Mouse (Mus musculus) brain, embryonic 14.5 days (tissue): ENCODE data around the gene Cgnl1. TPM values are rescaled to one million over a fixed set of nuclear protein-coding genes. Genes with fewer than 3 reads are reported as not detected.

Experiments used
- DNase-seq: peaks from one replicate; pipeline ENCODE4 v3.0.0-alpha.2; 2011; ENCODE audit warnings: low read depth
- CTCF ChIP-seq: fragments of 200-500 bp; IDR thresholded peaks from 2 replicates; pipeline ENCODE4 v1.5.1; 2012; ENCODE audit warnings: inconsistent platforms, mild to moderate bottlenecking, moderate library complexity, borderline replicate concordance; ENCODE audit not compliant: insufficient read depth, insufficient read length; ENCODE audit errors: extremely low read depth
- POLR2A ChIP-seq: fragments of 200-500 bp; IDR thresholded peaks from 2 replicates; pipeline ENCODE4 v1.6.1; 2012; ENCODE audit warnings: mild to moderate bottlenecking, inconsistent platforms, borderline replicate concordance; ENCODE audit not compliant: poor library complexity, insufficient read depth, insufficient read length, severe bottlenecking; ENCODE audit errors: extremely low read depth
- polyA plus RNA-seq: library from polyadenylated mRNA; depleted of rRNA; stranded (reverse); fragments of >200 nt; gene quantifications from 2 replicates; pipeline ENCODE4 v1.2.3, GENCODE M21; 2012

Cgnl1 gene
- polyA plus RNA-seq, 1 experiment: 8.2 TPM

DNA sequence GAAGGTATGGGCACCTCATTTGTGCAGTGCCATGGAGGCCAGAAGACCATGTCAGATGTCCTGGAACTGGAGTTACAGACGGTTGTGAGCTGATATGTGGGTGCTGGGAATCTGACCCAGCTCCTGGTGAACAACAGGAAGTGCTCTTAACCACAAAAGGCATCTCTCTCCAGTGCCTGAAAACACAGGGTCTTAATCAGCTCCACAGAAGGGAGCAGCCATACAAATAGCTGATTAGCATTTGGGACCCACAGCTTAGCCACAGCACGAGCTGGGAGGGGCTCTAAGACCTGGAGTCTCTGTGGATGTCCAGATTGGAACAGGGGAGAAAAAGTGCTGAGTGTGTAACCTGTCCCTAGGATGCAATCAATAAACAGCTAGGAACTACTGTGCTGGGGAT is 4.5 kb downstream of the Cgnl1 start:
- TF ChIP-seq CTCF (no peak), POLR2A (no peak)
- no peak for DNase-seq

DNA sequence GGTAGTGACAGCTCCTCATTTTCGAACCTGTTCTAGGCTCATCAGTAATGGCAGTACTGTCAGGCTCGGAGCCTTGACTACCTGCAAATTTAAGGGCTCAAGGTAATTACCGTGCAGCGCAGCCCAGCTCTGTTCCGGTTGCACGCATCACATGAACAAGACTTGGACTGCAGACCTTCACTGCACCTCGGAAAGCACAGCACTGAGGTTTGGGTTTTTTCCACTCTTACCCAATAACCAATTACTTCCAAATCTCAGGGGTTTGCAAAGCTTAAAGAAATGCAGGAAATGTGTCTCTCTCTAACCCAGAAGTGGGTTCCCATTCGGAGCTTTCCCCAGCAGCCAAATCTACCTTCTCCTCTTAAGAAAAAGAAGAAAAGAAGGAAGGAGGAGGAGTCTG is 5.1 kb downstream of the Cgnl1 start:
- TF ChIP-seq POLR2A (no peak), CTCF (no peak)
- no peak for DNase-seq

DNA sequence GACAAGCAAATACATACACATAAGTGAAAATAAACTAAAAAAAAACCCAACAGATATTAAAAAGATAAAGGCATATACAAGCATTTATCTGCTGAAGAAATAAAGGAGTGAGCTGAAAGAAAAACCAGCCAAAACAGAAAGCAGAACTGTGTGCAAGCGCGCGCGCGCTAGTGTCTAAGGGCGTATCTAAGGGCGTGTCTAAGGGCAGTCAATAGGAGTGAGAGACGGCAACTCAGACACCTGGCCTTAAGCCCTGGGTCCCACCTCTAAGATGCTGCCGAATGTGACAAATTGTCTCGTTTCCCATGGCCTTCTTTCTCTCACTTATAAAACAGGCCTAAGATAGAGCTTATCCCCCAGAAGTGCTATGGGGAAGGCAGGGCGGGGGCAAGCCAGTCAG is 6.9 kb downstream of the Cgnl1 start:
- DNase-seq: no peak

DNA sequence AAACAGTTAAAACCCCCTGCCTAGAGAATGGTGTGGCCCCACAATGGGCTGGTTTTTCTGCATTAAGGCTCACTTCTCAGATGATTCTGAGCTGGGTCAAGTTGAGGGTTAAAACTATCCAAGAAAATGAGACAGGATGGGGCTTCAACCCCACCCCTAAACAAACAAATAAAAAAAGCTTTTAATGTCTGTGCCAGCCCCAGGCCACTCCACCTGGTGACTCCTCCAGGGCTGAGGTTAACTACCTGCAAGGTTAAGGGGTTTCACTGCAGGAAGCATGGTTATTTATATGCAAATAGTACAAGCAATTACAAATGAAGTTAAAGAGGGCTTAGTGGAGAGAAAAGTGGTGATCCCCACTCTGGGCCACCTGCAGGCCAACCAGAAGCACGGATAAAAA is 8.1 kb downstream of the Cgnl1 start:
- no peak for DNase-seq
- TF ChIP-seq CTCF: no peak
- no peak for TF ChIP-seq POLR2A

More for the DNA sequence above, 6.9 kb downstream of the Cgnl1 start:
- TF ChIP-seq CTCF: no peak
- no peak for TF ChIP-seq POLR2A

DNA sequence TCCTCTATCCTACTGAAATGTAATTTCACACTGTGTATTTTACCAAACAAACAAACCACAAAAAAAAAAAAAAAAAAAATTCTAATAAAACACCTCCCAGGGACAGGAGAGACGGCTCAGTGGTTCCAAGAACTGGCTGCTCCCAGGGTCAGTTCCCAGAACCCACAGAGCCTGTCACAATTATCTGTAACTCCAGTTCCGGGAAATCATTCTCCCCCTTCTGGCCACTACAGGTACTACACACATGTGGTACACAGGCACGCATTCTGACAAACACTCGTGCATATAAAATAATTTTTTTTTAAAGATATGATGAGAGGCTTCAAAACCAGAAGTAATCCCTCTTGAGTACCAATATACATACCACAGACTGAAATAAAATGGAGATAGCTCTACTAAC is 9.7 kb downstream of the Cgnl1 start:
- no peak for TF ChIP-seq POLR2A
- TF ChIP-seq CTCF: peak; percentile 43; the same call in 1 of the 2 replicates
- DNase-seq: no peak

DNA sequence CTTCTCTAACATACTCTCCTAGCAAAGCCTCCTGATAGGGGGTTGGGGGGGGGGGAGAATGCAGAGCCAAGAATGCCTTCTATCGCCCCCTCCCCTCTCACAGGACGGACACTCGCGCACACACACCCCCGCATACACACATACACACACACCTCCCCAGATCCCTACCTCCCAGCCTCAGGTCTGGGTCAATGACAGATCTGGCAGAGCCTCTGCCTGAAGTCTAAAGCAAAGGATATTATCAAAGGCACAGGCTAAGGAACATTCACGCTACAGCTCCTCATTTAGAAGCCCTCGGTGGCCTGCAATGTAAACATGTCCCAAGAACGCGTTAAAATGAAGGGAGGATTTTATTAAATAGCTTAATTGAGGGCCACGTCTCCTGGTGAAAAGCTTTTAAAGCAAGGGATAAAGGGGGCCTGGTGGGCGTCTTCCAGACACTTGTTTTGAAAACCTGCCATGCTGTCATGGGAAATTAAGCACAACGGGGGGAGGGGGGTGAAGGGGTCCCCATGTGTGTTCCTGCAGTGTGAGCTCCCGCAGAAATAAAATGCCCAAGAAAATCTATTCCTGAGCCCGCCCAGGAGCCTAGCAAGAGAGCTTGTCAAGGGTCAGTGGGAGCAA is 10.8 kb downstream of the Cgnl1 start:
- DNase-seq: peak; percentile 78
- TF ChIP-seq POLR2A (no peak), CTCF (no peak)

DNA sequence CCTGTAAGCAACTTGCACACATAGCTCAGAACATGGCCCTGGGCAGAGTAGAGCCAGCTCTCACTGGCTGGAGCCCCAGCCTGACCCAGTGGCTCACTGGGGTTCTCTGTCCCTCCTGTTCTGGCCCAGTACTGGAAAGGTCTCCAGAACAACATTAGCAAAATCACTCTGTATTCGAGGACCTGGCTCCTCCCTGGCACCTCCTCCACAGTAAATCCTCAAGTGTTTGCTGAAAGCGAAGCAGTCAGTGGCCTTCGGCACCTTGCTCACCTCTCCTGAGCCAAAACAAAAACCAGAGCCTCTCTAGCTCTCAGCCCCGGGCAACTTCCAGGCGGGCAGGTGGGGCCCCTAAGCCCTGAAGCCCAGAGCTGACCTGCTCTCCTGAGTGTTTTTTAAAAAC is 11.5 kb downstream of the Cgnl1 start:
- DNase-seq: no peak
- TF ChIP-seq CTCF (no peak), POLR2A (no peak)

DNA sequence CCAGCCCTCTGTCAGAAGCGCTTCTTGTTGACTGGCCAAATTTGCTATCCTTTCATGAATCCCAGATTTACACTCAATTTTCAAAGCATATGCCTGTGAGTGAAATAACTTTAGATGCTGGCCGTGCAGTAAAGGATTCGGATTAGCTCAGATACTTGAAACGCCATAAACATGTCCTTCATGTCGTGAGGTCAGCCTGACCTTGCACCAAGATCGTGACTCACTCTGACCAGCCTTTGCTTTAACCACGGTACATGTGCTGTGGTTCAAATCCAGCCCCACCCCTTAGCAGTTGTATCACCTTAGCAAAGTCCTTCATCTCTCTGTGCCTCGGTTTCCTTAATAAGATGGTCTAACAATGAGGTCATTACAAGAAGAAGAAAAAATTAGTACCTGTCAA is 14.0 kb downstream of the Cgnl1 start:
- no peak for DNase-seq
- TF ChIP-seq CTCF: no peak
- no peak for TF ChIP-seq POLR2A

DNA sequence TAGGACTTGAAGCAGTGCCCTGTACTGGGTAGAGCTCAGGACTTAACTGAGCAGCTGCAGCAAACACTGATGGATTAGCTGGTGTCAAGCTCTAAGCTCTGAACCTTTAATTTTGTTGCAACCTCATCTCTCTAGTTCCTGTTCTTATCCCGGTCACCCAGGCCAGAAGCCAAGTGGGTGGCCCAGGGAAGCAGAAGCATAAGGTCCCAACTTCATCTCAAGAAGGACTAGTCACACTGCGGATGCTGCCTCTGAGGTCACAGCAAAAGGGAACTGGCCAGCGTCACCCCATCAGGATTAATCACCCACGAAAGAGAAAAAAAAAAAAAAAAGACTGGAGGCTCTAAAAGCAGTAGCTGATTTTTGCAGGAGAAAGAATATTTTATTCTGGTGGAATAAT is 14.5 kb downstream of the Cgnl1 start:
- no peak for TF ChIP-seq CTCF
- TF ChIP-seq POLR2A: no peak

DNA sequence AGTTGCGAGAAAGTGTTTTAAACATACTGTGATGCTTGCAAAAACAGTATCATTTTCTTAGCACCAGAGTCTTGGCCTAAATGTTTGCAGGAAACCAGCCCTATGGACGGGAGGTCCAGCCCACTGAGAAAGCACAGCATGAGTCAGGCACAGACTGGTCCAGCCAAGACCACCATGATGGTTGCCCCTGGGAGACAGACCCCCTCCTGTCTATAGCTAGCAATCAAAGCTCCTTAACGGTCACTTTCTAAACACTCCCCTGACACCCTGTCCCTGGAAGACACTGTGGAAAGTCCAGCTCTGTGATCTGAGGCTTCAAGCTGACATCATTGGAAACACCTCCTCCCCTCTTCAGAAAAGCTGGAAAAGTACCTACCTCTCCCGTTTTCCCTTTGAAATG is 17.4 kb downstream of the Cgnl1 start:
- DNase-seq: no peak
- TF ChIP-seq CTCF: no peak
- no peak for TF ChIP-seq POLR2A

More for the DNA sequence above, 14.5 kb downstream of the Cgnl1 start:
- DNase-seq: no peak

DNA sequence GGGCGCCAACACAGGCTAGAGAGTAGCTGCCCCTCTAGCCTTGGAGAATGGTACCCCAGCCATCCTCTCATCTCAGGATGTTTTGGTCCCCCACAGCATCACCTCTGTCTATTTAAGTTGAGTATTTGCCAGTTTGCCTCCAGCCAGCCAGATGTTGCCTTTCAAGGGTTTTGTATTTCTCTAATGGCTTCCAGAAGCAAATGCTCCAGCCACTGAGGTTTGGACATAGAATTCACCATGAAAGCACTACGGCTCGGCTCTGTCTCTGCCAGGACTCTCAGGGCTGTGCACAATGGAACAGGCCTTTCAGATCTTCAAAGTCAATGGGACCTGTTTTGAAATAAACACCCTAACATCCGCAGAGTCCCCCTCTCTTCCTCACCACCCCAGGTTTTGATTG is 17.9 kb downstream of the Cgnl1 start:
- DNase-seq: no peak
- TF ChIP-seq CTCF (no peak), POLR2A (no peak)

DNA sequence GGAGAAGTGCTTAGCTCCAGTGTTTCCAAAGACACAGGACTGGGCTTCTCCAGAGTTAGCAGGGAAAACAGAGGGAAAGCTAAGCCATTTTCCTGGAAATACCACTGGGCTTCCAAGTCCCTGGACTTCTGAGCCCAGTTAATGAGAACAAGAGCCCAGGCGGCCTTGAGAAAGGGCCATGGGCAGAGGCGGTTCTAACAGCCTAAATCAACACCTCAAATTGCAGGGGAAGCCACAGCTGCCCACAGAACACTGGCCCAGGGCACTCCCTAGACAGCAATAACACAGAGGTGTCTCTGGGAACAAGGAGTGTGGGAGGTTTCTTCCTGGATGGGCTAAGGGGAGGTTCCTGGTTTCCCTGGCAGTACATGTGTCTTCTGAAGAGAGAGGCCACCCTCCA is 18.3 kb downstream of the Cgnl1 start:
- DNase-seq: no peak
- TF ChIP-seq POLR2A (no peak), CTCF (no peak)

DNA sequence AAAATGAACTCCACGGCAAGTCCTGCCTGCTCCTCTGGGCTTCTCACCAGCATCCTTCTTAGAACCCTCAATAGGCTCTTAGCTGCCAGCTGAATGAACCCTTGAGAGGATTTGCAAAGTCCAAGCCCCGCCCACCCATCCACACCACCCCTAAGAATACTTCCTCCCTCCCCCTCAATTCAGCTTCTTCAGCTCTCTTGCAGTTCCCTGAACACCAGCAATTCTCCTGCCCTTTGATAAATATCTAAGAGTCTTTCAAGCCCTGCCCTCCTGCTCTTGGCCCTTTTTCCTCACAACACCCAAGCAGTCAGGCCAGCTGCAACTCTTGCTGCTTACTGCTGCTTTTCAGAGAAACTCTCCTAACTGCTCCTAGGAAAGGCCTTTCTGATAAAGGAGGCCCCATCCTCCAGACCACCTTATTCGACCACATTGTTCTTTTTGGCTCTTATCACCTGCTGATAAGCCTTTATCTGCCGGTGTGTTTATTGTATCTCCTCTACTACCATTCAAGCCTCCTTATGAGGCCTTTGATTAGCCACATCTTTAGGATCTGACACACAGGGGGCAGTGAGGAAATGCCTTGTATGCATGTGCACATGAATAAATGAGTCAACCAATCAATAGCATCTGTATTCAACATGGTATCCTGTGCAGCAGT is 21.3 kb downstream of the Cgnl1 start:
- DNase-seq: peak; percentile 89
- TF ChIP-seq POLR2A: no peak
- TF ChIP-seq CTCF: no peak

DNA sequence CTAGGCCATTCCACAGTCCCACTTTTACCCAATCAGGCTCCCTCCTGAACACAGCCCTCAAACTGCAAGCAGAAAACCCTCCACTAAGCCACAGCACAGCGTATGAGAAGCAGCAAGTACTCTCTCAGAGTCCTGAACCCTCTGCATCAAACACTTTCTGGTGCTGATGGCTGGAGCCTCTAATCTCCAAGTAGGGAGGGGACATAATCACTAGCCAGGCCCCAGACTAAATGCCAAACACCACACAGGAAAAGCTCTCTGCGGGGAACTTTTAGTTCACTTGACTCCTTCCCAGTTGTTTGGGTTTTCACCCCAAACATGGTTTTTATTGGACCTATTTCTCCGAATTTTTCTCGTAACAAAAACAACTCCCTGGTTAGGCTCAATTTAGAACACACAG is 25.0 kb downstream of the Cgnl1 start:
- TF ChIP-seq POLR2A (no peak), CTCF (no peak)
- DNase-seq: peak; percentile 21
